ENCODE assay signal across 9 mouse cellular contexts in genomic region chr12:84068986-84069385, GRCm38 (mm10). TPM values are rescaled to one million over a fixed set of nuclear protein-coding genes. Genes with fewer than 3 reads are reported as not detected.
A peak's percentile ranks its signal among the peaks of the same experiment; 100 is the strongest.
DNase-seq lines count a peak whose midpoint lies in the region; ATAC-seq and TF ChIP-seq lines count a peak whose summit lies in the region.
"Had no signal": no experiment of that assay in that cellular context is flagged by ENCODE, and none has a peak within 500 bp of the region (broad histone marks: within the 10 kb centered on the region; RNA-seq: fewer than 3 reads in every experiment).

TSS of gene Acot5 (plus strand) at chr12:84069325.

- no peak within 1 kb of the TSS for H3K27ac ChIP-seq in heart, embryonic 11.5 days (ENCODE audit: low read depth, low read length)
- H3K27ac ChIP-seq in ES-Bruce4 (ENCODE audit: insufficient read depth, low read length) = no peak within 1 kb of the TSS
- no peak within 1 kb of the TSS for H3K27ac ChIP-seq in liver, postnatal 0 days (ENCODE audit: low read depth)

- no peak for ATAC-seq in heart, embryonic 11.5 days (replicated peaks; ENCODE audit: insufficient number of reproducible peaks, low FRiP score, low TSS enrichment)
- peak; percentile 49; the same call in 1 of the 2 replicates for ATAC-seq in liver, postnatal 0 days

- no peaks in the 10 kb centered on the region for H3K9me3 ChIP-seq in heart, embryonic 11.5 days (replicated peaks; ENCODE audit: control insufficient read depth, low read length)
- no peaks in the 10 kb centered on the region for H3K9me3 ChIP-seq in ES-Bruce4 (replicated peaks; ENCODE audit: control insufficient read depth, insufficient read depth, low read length, poor library complexity, severe bottlenecking)
- H3K9me3 ChIP-seq in liver, postnatal 0 days (ENCODE audit: low read length) = no peaks in the 10 kb centered on the region

- H3K4me1 ChIP-seq in heart, embryonic 11.5 days (ENCODE audit: control insufficient read depth, insufficient read depth, low read length) = no peaks in the 10 kb centered on the region
- H3K4me1 ChIP-seq in ES-Bruce4 (ENCODE audit: control insufficient read depth, insufficient read depth, low read length) = no peaks in the 10 kb centered on the region
- H3K4me1 ChIP-seq in liver, postnatal 0 days (ENCODE audit: insufficient read depth) = no peaks in the 10 kb centered on the region; the same call in 1 of the 2 replicates

- H3K9ac ChIP-seq in heart, embryonic 11.5 days (ENCODE audit: low read depth, low read length) = peak within 1 kb of the TSS; percentile 16; the same call in 1 of the 2 replicates
- peak within 1 kb of the TSS; percentile 3; the same call in 1 of the 2 replicates for H3K9ac ChIP-seq in ES-Bruce4 (ENCODE audit: low read depth, poor library complexity, severe bottlenecking)
- peak within 1 kb of the TSS; percentile 30; the same call in 1 of the 2 replicates for H3K9ac ChIP-seq in liver, postnatal 0 days (replicated peaks)

- WGBS in heart, embryonic 11.5 days (ENCODE audit: insufficient replicate concordance) = 45% methylated on average over 9 of the region's 9 CpGs
- 48% methylated on average over 9 of the region's 9 CpGs for WGBS in liver, postnatal 0 days (ENCODE audit: insufficient replicate concordance)

- H3K36me3 ChIP-seq in heart, embryonic 11.5 days (ENCODE audit: control insufficient read depth, insufficient read depth, low read length) = no peaks in the 10 kb centered on the region
- H3K36me3 ChIP-seq in ES-Bruce4 (ENCODE audit: control insufficient read depth, insufficient read depth, low read length, poor library complexity, severe bottlenecking) = no peaks in the 10 kb centered on the region
- no peaks in the 10 kb centered on the region for H3K36me3 ChIP-seq in liver, postnatal 0 days (replicated peaks; ENCODE audit: insufficient read depth, low read length)

- DNase-seq in heart, adult 9 months (ENCODE audit: low spot score in 2 of 2) = no peak
- peak; percentile 95 for DNase-seq in gonadal fat pad, adult 2 months (ENCODE audit: low read depth)
- no peak for DNase-seq in liver, postnatal 0 days
- no peak for DNase-seq in right cerebral cortex, postnatal 36 days (ENCODE audit: low spot score in 2 of 2)
- DNase-seq in right cerebral cortex, postnatal 14 days = no peak
- no peak for DNase-seq in layer of hippocampus, postnatal 10 days (ENCODE audit: low spot score in 2 of 2)

- peak within 1 kb of the TSS; percentile 73 for H3K4me2 ChIP-seq in heart, embryonic 11.5 days
- peak within 1 kb of the TSS; percentile 66 for H3K4me2 ChIP-seq in liver, postnatal 0 days (ENCODE audit: low read depth, low read length)

- no peak for TF ChIP-seq POLR2A in ES-Bruce4 (IDR thresholded peaks at IDR 0.05; ENCODE audit: insufficient read depth, low read length)

- TF ChIP-seq CTCF in ES-Bruce4 (IDR thresholded peaks at IDR 0.05; ENCODE audit: low read depth, low read length) = no peak
- no peak for TF ChIP-seq CTCF in liver, postnatal 0 days (IDR thresholded peaks at IDR 0.05; ENCODE audit: low read depth)

- peaks cover 30% of the 10 kb centered on the region for H3K27me3 ChIP-seq in heart, embryonic 11.5 days (ENCODE audit: control insufficient read depth, insufficient read depth, low read length)
- peaks cover 2% of the 10 kb centered on the region; the same call in 1 of the 2 replicates for H3K27me3 ChIP-seq in ES-Bruce4 (ENCODE audit: control insufficient read depth, insufficient read depth, low read length, poor library complexity, severe bottlenecking)
- peaks cover 28% of the 10 kb centered on the region for H3K27me3 ChIP-seq in liver, postnatal 0 days (ENCODE audit: insufficient read depth, low read length)

- peak within 1 kb of the TSS; percentile 43 for H3K4me3 ChIP-seq in heart, embryonic 11.5 days (ENCODE audit: low read depth, low read length)
- peak within 1 kb of the TSS; percentile 54 for H3K4me3 ChIP-seq in ES-Bruce4 (ENCODE audit: low read depth, low read length)
- peak within 1 kb of the TSS; percentile 30 for H3K4me3 ChIP-seq in liver, postnatal 0 days (ENCODE audit: low read depth, low read length)

- TF ChIP-seq EP300 in ES-Bruce4 (IDR thresholded peaks at IDR 0.05; ENCODE audit: insufficient read depth, low read depth, low read length) = no peak
- TF ChIP-seq EP300 in liver, postnatal 0 days (IDR thresholded peaks at IDR 0.05; ENCODE audit: low read depth) = no peak

RNA-seq across cellular contexts. Expression of gene Acot5, which starts in this region (rescaled TPM):
- not detected in 2 replicates for polyA plus RNA-seq in heart, embryonic 11.5 days (2014; fragmentation: Nextera tagmentation; extraction: Ambion mirVana)
- polyA plus RNA-seq in ES-Bruce4 (2011; ENCODE audit: insufficient read depth, insufficient read length, low read depth, missing spikeins) = not detected in 2 replicates
- polyA plus RNA-seq in gonadal fat pad, adult 2 months (2012; rRNA removed) = 0.26 and 0.74 TPM in 2 replicates
- 0.37 and 0.54 TPM in 2 replicates for polyA plus RNA-seq in liver, postnatal 0 days (2015; fragmentation: Nextera tagmentation; extraction: Ambion mirVana)
- 1 to 10 TPM; 4.0 to 4.7 TPM for total RNA-seq in layer of hippocampus, postnatal 10 days (2021)
- polyA plus RNA-seq: C2C12 had no signal

Comparison
In these comparisons a context has a peak if more than half of its experiments do, and no peak if none do; other contexts are left out.
1. Peak in DNase-seq in gonadal fat pad, adult 2 months; RNA of the gene not detected or under 1 TPM.
2. Peak in ATAC-seq, H3K4me3 ChIP-seq, H3K9ac ChIP-seq and H3K4me2 ChIP-seq in liver, postnatal 0 days; RNA of the gene not detected or under 1 TPM.